Mouse (Mus musculus) lung, postnatal 14 days (tissue): ENCODE measurements around the gene Dpp3.
"Not testable (repeated sequence)": the region's sequence is repeated elsewhere in the genome, so short reads cannot be mapped to it uniquely, and the experiment has no call there.

Experiments used
- DNase-seq: peaks from one replicate; pipeline ENCODE4 v3.0.0; 2021

The Dpp3 gene

GRCm38 (mm10) chr19:4891798-4892197 is 36.3 kb downstream of the Dpp3 start:
- DNase-seq, result no peak

DNA sequence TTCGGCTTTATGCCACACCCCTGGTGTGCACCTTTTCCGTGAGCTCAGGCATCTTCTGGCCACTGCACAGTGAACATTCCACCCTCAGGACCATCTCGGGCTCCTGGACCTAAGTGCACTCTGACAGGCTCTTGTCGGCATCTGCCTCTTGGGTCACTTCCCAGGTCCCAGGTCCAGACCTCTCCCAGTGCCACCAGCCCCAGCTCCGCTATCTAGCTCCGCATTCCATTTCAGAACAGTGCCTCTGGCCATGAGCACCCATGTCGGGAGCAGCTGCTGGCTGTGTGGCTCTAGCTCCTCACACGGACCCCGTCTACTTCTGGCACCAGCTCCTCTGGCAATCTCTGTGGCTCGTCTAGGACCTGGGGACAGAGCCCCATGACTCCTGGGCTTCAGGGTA is 38.3 kb downstream of the Dpp3 start:
- no peak for DNase-seq

GRCm38 (mm10) chr19:4883961-4884360 is 44.1 kb downstream of the Dpp3 start:
- no peak for DNase-seq

DNA sequence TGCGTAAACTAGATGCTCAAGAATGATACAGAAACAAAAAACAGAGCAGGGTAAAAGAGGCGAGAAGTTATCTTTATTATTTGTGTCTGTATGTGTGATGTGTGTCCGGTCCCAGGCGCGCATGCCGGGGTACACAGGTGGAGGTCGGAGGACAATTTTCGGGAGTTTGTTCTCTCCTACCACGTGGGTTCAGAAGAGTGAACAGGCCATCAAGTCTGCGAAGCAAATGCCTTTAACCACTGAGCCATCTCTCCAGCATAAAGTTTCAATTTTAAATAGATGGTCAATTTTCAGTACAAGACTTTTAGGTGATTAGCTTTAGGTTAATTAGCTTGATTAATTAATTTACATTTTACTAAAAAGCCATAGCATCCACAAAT is 48.8 kb downstream of the Dpp3 start:
- no peak for DNase-seq

GRCm38 (mm10) chr19:4878405-4879323 is 49.4 kb downstream of the Dpp3 start, which contains the start of gene Zdhhc24:
Gene Zdhhc24, plus strand, starts transcription at chr19:4878668.
- peak; percentile 95 for DNase-seq

DNA sequence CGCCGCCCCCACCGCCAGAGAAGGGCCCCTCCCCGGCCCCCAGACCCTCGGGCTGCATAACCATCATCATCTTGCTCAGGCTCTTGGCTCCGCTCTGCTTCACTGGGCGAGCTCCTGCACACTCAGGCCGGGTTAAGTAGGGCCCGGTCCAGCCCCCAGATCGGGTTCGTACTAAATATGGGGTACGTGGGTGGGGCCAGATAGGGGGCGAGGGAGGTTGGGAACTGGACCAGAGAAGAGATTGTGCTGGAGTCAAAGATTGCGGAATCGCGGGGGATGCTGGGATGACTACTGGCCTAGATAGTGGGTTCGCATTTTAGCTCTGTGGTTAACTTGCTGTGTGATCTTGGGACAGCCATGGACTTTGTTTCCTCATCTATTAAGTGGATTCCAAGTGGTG is 50.3 kb downstream of the Dpp3 start, which contains the start of gene Actn3:
TSS of gene Actn3 (minus strand) at position 125 of the 400 bp plus-strand sequence.
- peak; percentile 40 for DNase-seq

DNA sequence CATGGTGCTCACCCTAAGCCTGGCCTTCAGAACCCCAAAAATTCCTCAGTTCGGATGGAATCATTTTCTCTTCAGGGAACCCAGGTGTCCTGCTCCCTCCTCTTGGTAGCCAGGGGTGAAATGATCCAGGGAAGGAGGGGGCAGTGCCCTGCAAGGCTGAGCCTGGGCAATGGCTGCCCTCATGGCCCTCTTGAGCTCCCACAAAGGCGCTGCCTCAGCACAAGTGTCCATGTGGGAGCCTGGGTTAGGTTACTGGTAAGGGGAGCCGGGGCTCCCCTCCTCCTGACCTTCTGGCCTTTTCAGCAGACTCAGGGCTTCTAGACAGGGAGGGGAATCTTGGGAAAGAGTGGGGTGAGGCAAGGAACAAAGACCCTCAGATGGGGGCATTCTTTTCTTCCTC is 51.3 kb downstream of the Dpp3 start:
- DNase-seq, result no peak

- DNase-seq, result no peak
Measured at GRCm38 (mm10) chr19:4876241-4876640, 51.8 kb downstream of the Dpp3 start.

- DNase-seq, result not testable (repeated sequence)
Measured at GRCm38 (mm10) chr19:4874613-4875012, 53.5 kb downstream of the Dpp3 start.

- peak; percentile 31 for DNase-seq
Measured at GRCm38 (mm10) chr19:4865147-4865546, 62.9 kb downstream of the Dpp3 start.

DNA sequence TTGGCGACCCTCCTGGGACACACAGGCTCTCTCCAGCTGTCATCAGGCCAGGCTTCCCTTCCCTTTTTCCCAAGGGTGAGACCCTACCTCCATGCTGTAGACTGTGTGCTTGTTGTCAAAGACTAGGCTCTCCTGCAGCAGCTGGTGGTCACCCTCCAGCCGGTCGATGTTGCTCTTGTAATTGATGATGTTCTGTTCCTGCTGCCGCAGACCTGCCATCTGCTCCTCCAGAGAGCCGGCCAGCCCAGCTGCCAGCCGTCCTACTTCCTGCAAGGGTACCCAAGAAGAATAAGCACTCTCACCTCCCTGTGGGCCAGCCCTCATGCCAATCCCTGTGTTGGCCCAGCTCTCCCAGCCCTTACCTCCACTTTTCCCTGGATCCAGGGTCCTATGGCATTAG is 65.0 kb downstream of the Dpp3 start:
- no peak for DNase-seq

- no peak for DNase-seq
Measured at GRCm38 (mm10) chr19:4859081-4859480, 69.0 kb downstream of the Dpp3 start.
